Comparison of ENCODE assay signal across 22 mouse cellular contexts in genomic region chr16:38192640-38193039, GRCm38 (mm10).
A peak's percentile ranks its signal among the peaks of the same experiment; 100 is the strongest.
DNase-seq lines count a peak whose midpoint lies in the region; ATAC-seq lines count a peak whose summit lies in the region.
"Had no signal": no experiment of that assay in that cellular context is flagged by ENCODE, and none has a peak within 500 bp of the region (broad histone marks: within the 10 kb centered on the region; RNA-seq: fewer than 3 reads in every experiment).

No protein-coding gene starts in this region.

- H3K27me3 ChIP-seq in forebrain, embryonic 15.5 days: no peaks in the 10 kb centered on the region
- H3K27me3 ChIP-seq in forebrain, embryonic 14.5 days (replicated peaks; ENCODE audit: control insufficient read depth, insufficient read depth, low read length): no peaks in the 10 kb centered on the region
- H3K27me3 ChIP-seq in hindbrain, embryonic 13.5 days: no peaks in the 10 kb centered on the region
- H3K27me3 ChIP-seq in hindbrain, embryonic 10.5 days (ENCODE audit: insufficient read depth, poor library complexity, severe bottlenecking): no peaks in the 10 kb centered on the region
- H3K27me3 ChIP-seq: forebrain, embryonic 13.5 days had no signal

- 0 out of 2 replicates have a peak overlapping the region, but pooled peaks have one; percentile 0 for H3K27ac ChIP-seq in forebrain, embryonic 15.5 days (replicated peaks)
- H3K27ac ChIP-seq in forebrain, embryonic 14.5 days (ENCODE audit: low read depth, low read length): no peak overlapping the region
- H3K27ac ChIP-seq in hindbrain, embryonic 13.5 days: 0 out of 2 replicates have a peak overlapping the region, but pooled peaks have one; percentile 31
- H3K27ac ChIP-seq in hindbrain, embryonic 10.5 days: no peak overlapping the region
- H3K27ac ChIP-seq: forebrain, embryonic 10.5 days; forebrain, embryonic 13.5 days; hindbrain, embryonic 14.5 days; hindbrain, postnatal 0 days had no signal

- whole genome bisulfite sequencing in forebrain, embryonic 15.5 days: 75% methylated on average over 6 of the region's 6 CpGs
- WGBS in forebrain, embryonic 14.5 days: 77% methylated on average over 6 of the region's 6 CpGs
- 87% methylated on average over 6 of the region's 6 CpGs for WGBS in hindbrain, embryonic 13.5 days
- 92% methylated on average over 6 of the region's 6 CpGs for WGBS in hindbrain, embryonic 10.5 days

- 0 out of 2 replicates have a peak, but pooled peaks cover 3% of the 10 kb centered on the region for H3K4me1 ChIP-seq in forebrain, embryonic 15.5 days
- H3K4me1 ChIP-seq in forebrain, embryonic 14.5 days (ENCODE audit: control insufficient read depth, insufficient read depth, low read length): no peaks in the 10 kb centered on the region
- H3K4me1 ChIP-seq in hindbrain, embryonic 13.5 days (replicated peaks): no peaks in the 10 kb centered on the region
- no peaks in the 10 kb centered on the region for H3K4me1 ChIP-seq in hindbrain, embryonic 10.5 days (replicated peaks)
- H3K4me1 ChIP-seq: forebrain, embryonic 10.5 days; forebrain, embryonic 13.5 days had no signal

- no peak overlapping the region for H3K4me2 ChIP-seq in forebrain, embryonic 15.5 days (replicated peaks)
- H3K4me2 ChIP-seq in forebrain, embryonic 14.5 days (ENCODE audit: low read length): no peak overlapping the region
- H3K4me2 ChIP-seq in hindbrain, embryonic 13.5 days: no peak overlapping the region
- H3K4me2 ChIP-seq: forebrain, embryonic 13.5 days; heart, embryonic 11.5 days; hindbrain, embryonic 14.5 days had no signal

- H3K4me3 ChIP-seq in forebrain, embryonic 15.5 days: no peak overlapping the region
- H3K4me3 ChIP-seq in forebrain, embryonic 14.5 days (ENCODE audit: low read depth, low read length): no peak overlapping the region
- H3K4me3 ChIP-seq in hindbrain, embryonic 13.5 days: no peak overlapping the region
- no peak overlapping the region for H3K4me3 ChIP-seq in hindbrain, embryonic 10.5 days
- H3K4me3 ChIP-seq: forebrain, embryonic 10.5 days; forebrain, embryonic 13.5 days had no signal

- H3K9ac ChIP-seq in forebrain, embryonic 15.5 days (replicated peaks): no peak overlapping the region
- no peak overlapping the region for H3K9ac ChIP-seq in forebrain, embryonic 14.5 days (ENCODE audit: low read length)
- H3K9ac ChIP-seq in hindbrain, embryonic 13.5 days: no peak overlapping the region
- H3K9ac ChIP-seq: forebrain, embryonic 13.5 days; hindbrain, embryonic 14.5 days had no signal

- ATAC-seq in forebrain, embryonic 15.5 days (replicated peaks): no peak
- no peak for ATAC-seq in forebrain, embryonic 14.5 days
- ATAC-seq in hindbrain, embryonic 13.5 days (ENCODE audit: low FRiP score): no peak
- ATAC-seq: activated CD4-positive, CD25-positive, alpha-beta regulatory T cell, adult 4 months; forebrain, embryonic 13.5 days; hindbrain, postnatal 0 days; inflammation-experienced regulatory T-cells, adult 6 months had no signal

- no peak for DNase-seq in forebrain, embryonic 14.5 days (ENCODE audit: low spot score)
- DNase-seq in hindbrain, embryonic 10.5 days (ENCODE audit: low spot score): no peak
- DNase-seq in right cerebral cortex, adult 18-20 months: peak; percentile 32
- DNase-seq in right cerebral cortex, postnatal 10 days (ENCODE audit: low spot score in 2 of 2): no peak
- DNase-seq: adrenal gland, adult 8-10 months; adrenal gland, postnatal 25 days; cerebellum, adult 18-20 months; cerebellum, adult 9-10 months; cerebellum, postnatal 14 days; gastrocnemius, postnatal 10 days; gastrocnemius, postnatal 36 days; heart, adult 11 months; kidney, adult 11 months had no signal

- H3K36me3 ChIP-seq in forebrain, embryonic 15.5 days: peaks cover 37% of the 10 kb centered on the region
- H3K36me3 ChIP-seq in forebrain, embryonic 14.5 days (ENCODE audit: control insufficient read depth, insufficient read depth, low read length): peaks cover 64% of the 10 kb centered on the region
- H3K36me3 ChIP-seq in hindbrain, embryonic 13.5 days: peaks cover 44% of the 10 kb centered on the region
- peaks cover 90% of the 10 kb centered on the region for H3K36me3 ChIP-seq in hindbrain, embryonic 10.5 days

- H3K9me3 ChIP-seq in forebrain, embryonic 15.5 days: no peaks in the 10 kb centered on the region
- H3K9me3 ChIP-seq in forebrain, embryonic 14.5 days (replicated peaks; ENCODE audit: control insufficient read depth, low read length): no peaks in the 10 kb centered on the region
- no peaks in the 10 kb centered on the region for H3K9me3 ChIP-seq in hindbrain, embryonic 13.5 days
- H3K9me3 ChIP-seq in hindbrain, embryonic 10.5 days: no peaks in the 10 kb centered on the region
- H3K9me3 ChIP-seq: forebrain, embryonic 10.5 days; forebrain, embryonic 13.5 days had no signal

Comparison
In these comparisons a context has a peak if more than half of its experiments do, and no peak if none do; other contexts are left out.
1. H3K27ac ChIP-seq: peak in forebrain, embryonic 15.5 days (single experiment) and hindbrain, embryonic 13.5 days (single experiment); none in forebrain, embryonic 14.5 days (single experiment) and hindbrain, embryonic 10.5 days (single experiment).